Mouse (Mus musculus): ENCODE measurements around the gene H2-M10.3. TPM values are rescaled to one million over a fixed set of nuclear protein-coding genes. Genes with fewer than 3 reads are reported as not detected.
"Not testable (repeated sequence)": the region's sequence is repeated elsewhere in the genome, so short reads cannot be mapped to it uniquely, and the experiment has no call there.

Gene H2-M10.3
- not detected for total RNA-seq (2021)

DNA sequence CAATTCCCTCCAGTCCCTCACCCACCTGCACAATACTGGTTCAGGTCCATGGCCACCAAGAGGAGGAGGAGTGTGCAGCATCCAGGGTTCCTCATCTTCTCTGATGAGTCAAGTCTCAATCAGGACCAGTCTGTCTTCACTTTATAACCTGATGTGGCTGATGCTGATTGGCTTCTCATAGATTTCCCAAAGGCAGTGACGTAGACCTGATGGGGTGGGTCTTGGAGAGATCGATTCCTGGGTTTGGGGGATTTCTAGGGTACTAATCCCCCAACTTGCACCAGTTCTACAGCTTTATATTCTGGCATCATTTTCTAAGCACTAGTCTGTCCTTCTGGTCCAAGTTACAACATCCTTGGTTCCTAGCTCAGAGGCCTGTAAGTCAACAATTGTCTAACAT is at the start of gene H2-M10.3:
TSS of gene H2-M10.3 (minus strand) at position 101 of the 400 bp plus-strand sequence.
- DNase-seq; intact Hi-C loops (cut with DNase I): not testable (repeated sequence)

DNA sequence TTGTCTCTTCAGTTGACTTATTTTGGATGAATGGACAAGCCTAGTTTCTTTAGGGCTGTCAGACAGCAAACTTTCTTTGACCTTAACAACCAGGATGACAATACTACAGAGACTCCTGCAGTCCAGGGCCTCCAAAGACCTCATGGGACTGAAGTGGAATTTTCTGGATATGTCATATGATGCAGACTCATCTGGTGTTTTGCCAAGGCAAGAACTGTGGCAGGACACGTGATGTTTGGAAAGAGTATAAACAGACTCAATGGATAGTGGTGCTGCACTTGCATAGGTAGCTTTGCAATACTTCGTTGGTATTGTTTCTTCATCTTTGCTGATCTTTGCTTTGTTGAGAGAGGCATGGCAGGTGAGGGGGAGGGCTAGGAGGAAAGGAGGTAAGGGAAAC is 49.2 kb upstream of the H2-M10.3 start:
- no peak for DNase-seq
- intact Hi-C loops (cut with DNase I): loop anchor here (10.0 kb wide), 1 partner anchor 173 kb away; no protein-coding TSS in a partner anchor

DNA sequence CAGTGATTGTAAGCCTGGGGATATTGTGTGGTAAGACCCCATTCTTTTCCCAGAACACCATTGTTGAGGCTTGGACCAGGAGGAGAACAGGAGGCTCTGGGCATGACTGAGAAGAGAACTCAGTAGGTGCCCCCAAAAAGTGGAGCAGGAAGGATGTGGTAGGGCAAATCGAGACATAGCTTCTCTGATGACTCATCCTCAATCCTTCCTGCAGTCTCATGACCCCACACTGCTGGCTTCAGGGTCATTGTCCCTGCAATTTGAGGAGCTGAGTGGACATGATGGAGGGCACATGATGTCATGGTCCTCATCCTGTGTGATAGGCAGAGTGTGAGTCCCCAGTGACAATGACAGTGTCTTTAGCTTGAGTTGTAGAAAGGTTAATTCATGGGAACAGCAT is 47.2 kb upstream of the H2-M10.3 start:
- intact Hi-C loops (cut with DNase I): loop anchor here (10.0 kb wide), 1 partner anchor 171 kb away; no protein-coding TSS in a partner anchor

DNA sequence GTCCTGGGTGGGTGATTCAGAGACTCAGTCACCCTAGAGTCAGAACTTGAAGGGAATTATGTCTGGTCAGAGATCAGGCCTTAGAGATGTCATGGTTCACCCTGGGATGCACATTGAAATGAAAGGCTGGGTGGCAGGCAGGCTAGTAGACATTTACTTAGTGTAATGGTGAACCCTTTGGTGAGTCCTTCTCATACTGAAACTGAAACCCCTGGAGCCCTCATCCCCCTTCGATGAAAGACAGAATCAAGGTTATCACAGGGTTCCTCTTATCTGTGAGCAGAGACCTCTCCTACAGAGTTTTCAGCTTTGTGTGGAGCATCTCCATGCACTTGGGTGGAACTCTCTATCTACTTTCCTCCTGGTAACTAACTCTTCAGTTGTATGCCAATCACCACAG is 46.1 kb upstream of the H2-M10.3 start:
- intact Hi-C loops (cut with DNase I): loop anchor here (10.0 kb wide), 1 partner anchor 170 kb away; no protein-coding TSS in a partner anchor
- no peak for DNase-seq

More for the DNA sequence above, 47.2 kb upstream of the H2-M10.3 start:
- DNase-seq: no peak

DNA sequence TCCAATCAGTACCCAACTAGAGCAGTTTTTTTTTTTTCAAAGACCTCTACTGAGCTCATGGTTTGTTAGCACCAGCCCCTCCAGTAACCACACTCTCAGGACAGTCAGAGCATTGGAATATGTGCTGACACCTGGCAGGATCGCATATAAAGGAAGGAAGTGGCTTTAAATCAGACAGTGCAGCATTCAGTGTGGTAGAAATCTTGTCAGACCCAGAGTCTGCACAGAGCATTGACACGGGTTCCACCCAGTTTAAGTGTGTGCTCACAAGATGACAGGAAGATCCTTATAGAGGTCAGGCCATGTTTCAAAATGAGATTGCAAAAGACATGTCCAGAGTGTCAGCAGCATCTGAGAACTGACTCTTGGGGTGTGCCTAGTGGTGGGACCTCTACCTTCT is 21.7 kb upstream of the H2-M10.3 start:
- intact Hi-C loops (cut with DNase I): loop anchor here (10.0 kb wide), 1 partner anchor 375 kb away; no protein-coding TSS in a partner anchor
- no peak for DNase-seq

DNA sequence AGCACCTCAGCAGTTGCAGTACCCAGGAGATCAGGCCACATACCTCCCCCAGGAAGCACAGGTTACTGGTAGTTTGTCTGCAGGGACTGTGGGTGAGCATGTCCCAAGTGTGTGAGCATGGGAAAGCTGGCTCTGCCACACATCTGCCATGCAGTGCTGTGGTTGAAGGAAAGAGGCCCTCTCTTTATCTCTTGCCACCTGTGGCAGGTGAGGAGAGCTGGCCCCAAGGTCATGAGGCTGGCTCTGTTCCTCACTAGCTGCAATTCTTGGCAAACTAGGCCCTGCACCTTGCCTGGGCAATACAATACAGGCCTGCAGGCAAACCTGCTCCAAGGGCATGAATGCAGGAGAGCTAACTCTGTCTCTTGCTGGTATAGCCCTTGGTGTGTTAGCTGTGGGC is 5.8 kb downstream of the H2-M10.3 start:
- DNase-seq: not testable (repeated sequence)
- intact Hi-C loops (cut with DNase I): loop anchor here (2.0 kb wide), 1 partner anchor 446 kb away; no protein-coding TSS in a partner anchor

DNA sequence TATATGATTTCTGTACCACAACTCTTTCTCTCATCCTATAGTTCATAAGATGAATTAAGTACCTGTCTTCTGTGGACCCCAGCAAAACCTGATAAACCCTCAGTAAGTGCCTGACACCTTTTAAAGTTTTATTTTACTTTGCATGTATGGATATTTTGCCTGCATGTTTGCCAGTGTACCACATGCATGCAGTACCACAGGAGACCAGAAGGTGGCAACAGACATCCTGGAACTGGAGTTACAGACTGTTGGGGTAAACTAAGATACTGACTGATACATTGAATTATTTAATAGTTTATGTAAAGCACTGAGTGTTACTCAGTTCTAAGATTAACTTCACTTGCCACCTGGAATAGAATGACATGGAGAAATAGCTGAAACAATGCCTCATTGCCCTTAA is 10.7 kb downstream of the H2-M10.3 start:
- intact Hi-C loops (cut with DNase I): loop anchor here (2.0 to 5.0 kb wide), 3 partner anchors 50 to 431 kb away; no protein-coding TSS in a partner anchor
- DNase-seq: peak; percentile 26 to 37

DNA sequence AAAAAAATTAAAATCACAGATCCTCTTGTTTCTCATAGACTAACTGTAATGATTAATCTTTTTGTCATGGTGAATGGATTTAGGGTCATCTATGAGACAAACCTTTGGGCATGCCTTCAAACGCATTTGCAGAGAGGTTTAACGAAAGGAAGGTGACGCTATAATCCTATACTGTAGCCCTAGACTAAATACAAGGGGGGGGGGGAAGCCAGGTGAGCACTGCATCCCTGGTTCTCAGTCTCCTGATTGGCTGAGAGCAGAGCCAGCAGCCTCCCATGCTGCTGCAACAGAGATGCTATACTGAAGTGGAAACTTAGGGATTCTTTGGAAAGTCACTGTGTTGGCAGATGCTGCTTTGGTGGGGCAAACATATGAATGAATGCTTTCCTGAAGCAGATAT is 12.5 kb downstream of the H2-M10.3 start:
- no peak for DNase-seq
- intact Hi-C loops (cut with DNase I): loop anchor here (2.0 to 5.0 kb wide), 3 partner anchors 48 to 433 kb away; no protein-coding TSS in a partner anchor

DNA sequence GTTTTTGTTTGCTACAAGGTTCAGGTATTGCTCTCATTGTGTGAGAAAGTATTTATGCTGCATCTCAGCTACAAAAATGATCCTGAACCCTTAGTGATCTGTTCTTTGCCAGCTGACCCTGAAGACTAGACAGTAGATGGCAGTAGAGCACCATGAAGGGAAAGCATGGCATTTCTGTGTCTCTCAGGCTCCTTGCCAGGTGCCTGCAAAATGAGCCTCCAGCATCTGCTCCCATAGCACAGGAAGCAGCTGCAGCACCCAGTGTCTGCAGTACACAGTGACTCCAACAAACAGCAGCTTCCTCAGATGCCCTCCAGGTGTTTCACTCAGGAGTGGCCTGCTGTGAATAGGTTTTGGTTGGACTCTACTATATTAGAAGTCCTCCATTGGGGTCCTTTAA is 12.9 kb downstream of the H2-M10.3 start:
- intact Hi-C loops (cut with DNase I): loop anchor here (5.0 kb wide), 1 partner anchor 48 kb away; no protein-coding TSS in a partner anchor

DNA sequence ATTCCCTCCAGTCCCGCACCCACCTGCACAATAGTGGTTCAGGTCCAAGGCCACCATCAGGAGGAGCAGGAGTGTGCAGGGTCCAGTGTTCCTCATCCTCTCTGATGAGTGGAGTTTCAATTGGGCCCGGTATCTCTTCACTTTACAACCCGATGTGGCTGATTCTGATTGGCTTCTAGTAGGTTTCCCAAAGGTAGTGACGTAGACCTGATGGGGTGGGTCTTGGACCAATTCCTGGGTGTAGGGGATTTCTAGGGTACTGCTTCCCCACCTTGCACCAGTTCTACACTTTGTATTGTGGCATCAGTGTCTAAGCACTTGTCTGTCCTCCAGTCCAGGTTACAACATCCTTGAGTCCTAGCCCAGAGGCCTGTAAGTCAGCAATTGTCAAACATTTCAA is 42.2 kb downstream of the H2-M10.3 start, which contains the start of gene H2-M10.1:
TSS of gene H2-M10.1 (minus strand) at position 101 of the 400 bp plus-strand sequence.
- intact Hi-C loops (cut with DNase I): no loop called here

More for the DNA sequence above, 12.9 kb downstream of the H2-M10.3 start:
- peak; percentile 19 to 32 for DNase-seq

DNA sequence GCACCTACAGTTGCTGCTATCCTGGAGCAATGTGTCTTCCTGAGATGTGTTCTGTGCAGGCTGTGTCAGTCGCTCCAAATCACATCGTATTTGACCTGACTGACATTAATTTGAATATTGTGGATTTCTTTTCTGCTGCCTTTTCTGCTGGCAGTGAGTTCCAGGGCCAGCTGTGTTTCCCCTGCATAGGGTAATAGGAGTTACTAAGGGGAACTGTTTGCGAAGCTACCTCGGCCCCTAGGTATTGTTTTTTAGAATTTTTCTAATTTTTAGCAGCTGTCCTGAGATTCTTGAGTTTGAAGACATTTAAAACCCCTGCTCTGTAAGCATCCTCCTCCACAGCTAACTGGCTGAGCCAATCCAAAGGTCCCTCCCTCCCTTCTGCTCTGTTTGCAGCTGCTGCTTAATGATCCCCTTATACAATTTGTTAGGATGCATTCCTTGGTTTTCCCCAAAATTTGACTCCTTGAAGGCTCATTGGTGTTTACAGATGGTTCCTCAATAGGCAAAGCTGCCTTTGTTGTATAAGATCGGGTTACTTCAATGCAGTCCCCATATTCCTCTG is 52.4 kb downstream of the H2-M10.3 start:
- intact Hi-C loops (cut with DNase I): no loop called here
- no peak for DNase-seq

More for the DNA sequence above, 42.2 kb downstream of the H2-M10.3 start, which contains the start of gene H2-M10.1:
- DNase-seq: no peak

DNA sequence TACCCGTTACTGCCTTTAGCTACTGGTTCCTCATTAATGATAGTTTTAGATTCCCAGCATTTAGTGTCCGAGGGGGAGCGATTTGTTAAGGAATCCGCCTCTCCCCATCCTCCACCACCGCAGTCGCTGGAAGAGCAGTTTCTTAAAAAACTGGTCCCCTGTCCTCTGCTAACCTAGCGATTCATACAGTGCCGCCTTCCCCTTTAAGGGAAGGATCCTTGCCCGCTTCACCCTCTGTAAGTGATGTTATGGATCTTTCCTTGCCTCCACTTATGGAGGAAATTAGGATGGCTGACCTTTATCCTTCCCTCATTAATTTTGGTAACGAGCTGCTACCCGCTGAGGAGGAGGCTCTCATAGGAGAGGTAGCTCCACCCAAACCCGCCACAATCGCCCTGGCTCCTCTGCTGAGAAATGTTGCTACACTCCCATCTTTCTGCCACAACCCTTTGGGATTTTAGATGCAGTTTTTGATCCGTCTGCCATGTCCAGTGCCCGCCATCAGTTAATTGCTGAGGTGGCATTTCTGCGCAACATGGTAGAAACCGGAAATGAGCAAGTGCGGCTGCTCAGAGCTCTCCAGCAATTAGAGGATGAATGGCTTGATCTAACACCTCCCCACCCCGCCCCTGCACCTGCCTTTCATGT is 53.1 kb downstream of the H2-M10.3 start:
- intact Hi-C loops (cut with DNase I): no loop called here

More for the DNA sequence above, 53.1 kb downstream of the H2-M10.3 start:
- peak; percentile 28 to 33 for DNase-seq

Other genes with a start within 250 kb of the H2-M10.3 start
- under 1 TPM; 0.19 to 0.22 TPM for gene Gm19684, start 246.7 kb downstream of the H2-M10.3 start, total RNA-seq (2021)
- gene Gm7030, start 239.0 kb downstream of the H2-M10.3 start, total RNA-seq (2021): not detected
- not detected for gene Gm8909, start 199.9 kb downstream of the H2-M10.3 start, total RNA-seq (2021)
- not detected for gene H2-T3, start 178.1 kb downstream of the H2-M10.3 start, total RNA-seq (2021)
- gene Rpp21, start 110.3 kb downstream of the H2-M10.3 start, total RNA-seq (2021): 10 to 100 TPM; 39.6 to 41.1 TPM
- gene Trim39, start 96.2 kb downstream of the H2-M10.3 start, total RNA-seq (2021): 1 to 10 TPM; 6.5 to 7.6 TPM
- not detected for gene H2-M10.2, start 81.9 kb downstream of the H2-M10.3 start, total RNA-seq (2021)
- not detected for gene H2-M10.1, start 42.3 kb downstream of the H2-M10.3 start, total RNA-seq (2021)
- not detected for gene H2-M10.4, start 93.9 kb upstream of the H2-M10.3 start, total RNA-seq (2021)
- gene H2-M11, start 178.7 kb upstream of the H2-M10.3 start, total RNA-seq (2021): not detected